Mouse (Mus musculus) brain, embryonic 14.5 days (tissue): ENCODE measurements at regions not wholly inside any gene's neighbourhood (a gene's known extent, or its start where the extent isn't known, plus 50 kb on each side); places are given as distances from the start of the nearest gene placed in this dataset.

Experiments used
- CTCF ChIP-seq: fragments of 200-500 bp; IDR thresholded peaks from 2 replicates; pipeline ENCODE4 v1.5.1; 2012; ENCODE audit warnings: inconsistent platforms, mild to moderate bottlenecking, moderate library complexity, borderline replicate concordance; ENCODE audit not compliant: insufficient read depth, insufficient read length; ENCODE audit errors: extremely low read depth
- POLR2A ChIP-seq: fragments of 200-500 bp; IDR thresholded peaks from 2 replicates; pipeline ENCODE4 v1.6.1; 2012; ENCODE audit warnings: mild to moderate bottlenecking, inconsistent platforms, borderline replicate concordance; ENCODE audit not compliant: poor library complexity, insufficient read depth, insufficient read length, severe bottlenecking; ENCODE audit errors: extremely low read depth

GRCm38 (mm10) chr9:89496729-89497398 lies 126.1 kb downstream of the Minar1 start:
- TF ChIP-seq CTCF = no peak
- no peak for TF ChIP-seq POLR2A
